Comparison of ENCODE assay signal across 8 mouse cellular contexts in genomic region chr1:133131561-133131905, GRCm38 (mm10). TPM values are rescaled to one million over a fixed set of nuclear protein-coding genes. Genes with fewer than 3 reads are reported as not detected.
DNase-seq lines count a peak whose midpoint lies in the region; ATAC-seq and TF ChIP-seq lines count a peak whose summit lies in the region.

No protein-coding gene starts in this region.

- no peak for TF ChIP-seq POLR2A in testis, adult 2 months (IDR thresholded peaks at IDR 0.05; ENCODE audit: control insufficient read depth, low read depth, low read length)

- H3K9ac ChIP-seq in forebrain, embryonic 12.5 days, result peak overlapping the region; percentile 97
- peak overlapping the region; percentile 100 for H3K9ac ChIP-seq in liver, embryonic 14.5 days (replicated peaks)
- H3K9ac ChIP-seq in stomach, embryonic 16.5 days (ENCODE audit: low read length), result peak overlapping the region; percentile 93

- under 1% methylated on average over 35 of the region's 35 CpGs for WGBS in forebrain, embryonic 12.5 days
- under 1% methylated on average over 35 of the region's 35 CpGs for WGBS in liver, embryonic 14.5 days (ENCODE audit: insufficient replicate concordance)
- 0% methylated on average over 35 of the region's 35 CpGs for WGBS in stomach, embryonic 16.5 days

- no peaks in the 10 kb centered on the region for H3K27me3 ChIP-seq in testis, adult 2 months (ENCODE audit: control insufficient read depth, insufficient read depth, low read length)
- no peaks in the 10 kb centered on the region for H3K27me3 ChIP-seq in forebrain, embryonic 12.5 days
- H3K27me3 ChIP-seq in liver, embryonic 14.5 days (ENCODE audit: control insufficient read depth, insufficient read depth, low read length), result no peaks in the 10 kb centered on the region
- no peaks in the 10 kb centered on the region for H3K27me3 ChIP-seq in stomach, embryonic 16.5 days (ENCODE audit: control insufficient read depth, insufficient read depth, low read length)

- peak overlapping the region; percentile 94 for H3K4me3 ChIP-seq in testis, adult 2 months (ENCODE audit: control insufficient read depth, low read depth, low read length)
- peak overlapping the region; percentile 95 for H3K4me3 ChIP-seq in forebrain, embryonic 12.5 days (replicated peaks)
- peak overlapping the region; percentile 88 to 89 for H3K4me3 ChIP-seq in liver, embryonic 14.5 days (ENCODE audit: insufficient read depth in 1 of 2, low read depth in 2 of 2, low read length in 2 of 2)
- H3K4me3 ChIP-seq in stomach, embryonic 16.5 days (replicated peaks; ENCODE audit: low read length), result peak overlapping the region; percentile 100

- peak overlapping the region; percentile 99 for H3K4me2 ChIP-seq in forebrain, embryonic 12.5 days
- H3K4me2 ChIP-seq in liver, embryonic 14.5 days (ENCODE audit: low read depth), result peak overlapping the region; percentile 79
- H3K4me2 ChIP-seq in stomach, embryonic 16.5 days (ENCODE audit: low read depth, low read length), result peak overlapping the region; percentile 96

- peaks cover 4% of the 10 kb centered on the region; the same call in 1 of the 2 replicates for H3K36me3 ChIP-seq in testis, adult 2 months (ENCODE audit: control insufficient read depth, insufficient read depth, low read length)
- peaks cover 8% of the 10 kb centered on the region for H3K36me3 ChIP-seq in forebrain, embryonic 12.5 days (replicated peaks)
- H3K36me3 ChIP-seq in liver, embryonic 14.5 days (replicated peaks; ENCODE audit: control insufficient read depth, insufficient read depth, low read depth), result peaks cover 40% of the 10 kb centered on the region
- 0 out of 2 replicates have a peak, but pooled peaks cover 1% of the 10 kb centered on the region for H3K36me3 ChIP-seq in stomach, embryonic 16.5 days (ENCODE audit: control insufficient read depth, insufficient read depth, low read length)

- no peaks in the 10 kb centered on the region for H3K9me3 ChIP-seq in forebrain, embryonic 12.5 days
- no peaks in the 10 kb centered on the region for H3K9me3 ChIP-seq in liver, embryonic 14.5 days (ENCODE audit: control insufficient read depth, low read length)
- no peaks in the 10 kb centered on the region for H3K9me3 ChIP-seq in stomach, embryonic 16.5 days (replicated peaks; ENCODE audit: control insufficient read depth, low read length)

- H3K4me1 ChIP-seq in testis, adult 2 months (ENCODE audit: control insufficient read depth, insufficient read depth, low read length), result peaks cover 6% of the 10 kb centered on the region
- peaks cover 59% of the 10 kb centered on the region for H3K4me1 ChIP-seq in forebrain, embryonic 12.5 days
- H3K4me1 ChIP-seq in liver, embryonic 14.5 days (replicated peaks; ENCODE audit: control insufficient read depth in 2 of 2, insufficient read depth in 2 of 2, low read length in 1 of 2), result peaks cover 20 to 25% of the 10 kb centered on the region in 2 experiments
- peaks cover 17% of the 10 kb centered on the region; the same call in 1 of the 2 replicates for H3K4me1 ChIP-seq in stomach, embryonic 16.5 days (ENCODE audit: control insufficient read depth, insufficient read depth, low read length)

- ATAC-seq in forebrain, embryonic 12.5 days (ENCODE audit: low FRiP score), result no peak
- ATAC-seq in liver, embryonic 14.5 days (ENCODE audit: insufficient read depth), result no peak
- no peak for ATAC-seq in stomach, embryonic 16.5 days (ENCODE audit: insufficient read depth, low FRiP score)

- TF ChIP-seq EP300 in liver, embryonic 14.5 days (IDR thresholded peaks at IDR 0.05; ENCODE audit: low read depth), result no peak

- TF ChIP-seq CTCF in testis, adult 2 months (IDR thresholded peaks at IDR 0.05; ENCODE audit: control insufficient read depth, insufficient read depth, insufficient replicate concordance, low read depth, low read length), result no peak
- TF ChIP-seq CTCF in liver, embryonic 14.5 days (IDR thresholded peaks at IDR 0.05; ENCODE audit: low read depth), result no peak

- peak overlapping the region; percentile 92 for H3K27ac ChIP-seq in testis, adult 2 months (ENCODE audit: control insufficient read depth, insufficient read depth, low read depth, low read length)
- peak overlapping the region; percentile 97 for H3K27ac ChIP-seq in forebrain, embryonic 12.5 days
- H3K27ac ChIP-seq in liver, embryonic 14.5 days, result peak overlapping the region; percentile 93
- peak overlapping the region; percentile 99 for H3K27ac ChIP-seq in stomach, embryonic 16.5 days (ENCODE audit: low read length)

- no peak for DNase-seq in testis, postnatal 14 days (ENCODE audit: low spot score)
- no peak for DNase-seq in liver, embryonic 14.5 days (ENCODE audit: low read depth in 3 of 3, low spot score in 3 of 3)
- DNase-seq in urinary bladder, postnatal 14 days (ENCODE audit: low spot score), result no peak
- no peak for DNase-seq in frontal cortex, postnatal 14 days (ENCODE audit: low spot score in 2 of 2)
- no peak for DNase-seq in kidney, adult 11 months

RNA-seq across cellular contexts. Expression of gene Ppp1r15b, which starts 0.6 kb away (rescaled TPM):
- 11.1 and 11.8 TPM in 2 replicates for polyA plus RNA-seq in testis, adult 2 months (2012; rRNA removed)
- polyA plus RNA-seq in forebrain, embryonic 12.5 days (2016; fragmentation: Nextera tagmentation; extraction: Ambion mirVana), result 58.3 and 63.5 TPM in 2 replicates
- polyA plus RNA-seq in liver, embryonic 14.5 days (2012; rRNA removed), result 21.3 and 26.9 TPM in 2 replicates
- 33.4 and 40.5 TPM in 2 replicates for polyA plus RNA-seq in liver, embryonic 14.5 days (2014; fragmentation: Nextera tagmentation; extraction: Ambion mirVana)
- 55.3 and 57.0 TPM in 2 replicates for polyA plus RNA-seq in stomach, embryonic 16.5 days (2015; fragmentation: Nextera tagmentation; extraction: Ambion mirVana)

RNA-seq across cellular contexts. Expression of gene Plekha6, which starts 32.5 kb away (rescaled TPM):
- 97.1 and 110 TPM in 2 replicates for polyA plus RNA-seq in testis, adult 2 months (2012; rRNA removed)
- polyA plus RNA-seq in forebrain, embryonic 12.5 days (2016; fragmentation: Nextera tagmentation; extraction: Ambion mirVana), result 20.3 and 20.6 TPM in 2 replicates
- 2.1 and 2.3 TPM in 2 replicates for polyA plus RNA-seq in liver, embryonic 14.5 days (2012; rRNA removed)
- 0.81 and 1.3 TPM in 2 replicates for polyA plus RNA-seq in liver, embryonic 14.5 days (2014; fragmentation: Nextera tagmentation; extraction: Ambion mirVana)
- polyA plus RNA-seq in stomach, embryonic 16.5 days (2015; fragmentation: Nextera tagmentation; extraction: Ambion mirVana), result 17.0 and 17.7 TPM in 2 replicates
